Mouse (Mus musculus): ENCODE results near the gene Slc38a7.
"Not testable (repeated sequence)": the region's sequence is repeated elsewhere in the genome, so short reads cannot be mapped to it uniquely, and the experiment has no call there.

GRCm38 (mm10) chr8:95864851-95865250, 11.5 kb upstream of the Slc38a7 start:
- not testable (repeated sequence) for TF ChIP-seq GATA1 (IDR thresholded peaks at IDR 0.05; ENCODE audit: borderline replicate concordance, low read length); FLI1 (IDR thresholded peaks at IDR 0.05; ENCODE audit: low read length)
